Mouse (Mus musculus) adrenal gland, adult (tissue): Measurements from ENCODE around the gene Ptpn7.
A peak's percentile ranks its signal among the peaks of the same experiment; 100 is the strongest.

Experiments
- DNase-seq, 2 experiments: peaks; one replicate each; pipeline ENCODE4 v3.0.0; 2022 to 2023; ENCODE audit warnings: low spot score in 1 of 2; ENCODE audit not compliant: inconsistent age in 2 of 2

The Ptpn7 gene

DNA sequence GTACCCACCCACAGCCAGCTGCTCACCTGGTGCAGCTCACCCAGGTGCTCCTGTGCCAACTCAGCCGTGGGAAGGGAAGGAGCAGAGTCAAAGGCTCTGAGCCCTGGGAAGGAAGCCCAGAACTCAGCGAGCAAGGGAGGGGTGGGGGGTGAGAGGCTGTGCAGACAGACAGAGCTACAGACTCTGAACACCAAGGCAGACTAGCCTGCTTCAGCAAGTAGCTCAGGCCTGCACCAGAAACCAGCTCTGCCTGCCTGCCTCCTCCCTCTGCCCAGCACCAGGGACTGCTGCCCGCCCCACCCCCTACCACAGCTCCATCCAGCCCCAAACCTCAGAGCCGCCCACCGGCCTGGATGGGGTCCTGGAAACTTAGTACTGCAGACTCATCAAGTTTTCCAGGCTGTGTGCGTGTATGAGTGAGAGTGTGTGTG, 4.5 kb upstream of the Ptpn7 start:
- DNase-seq = no peak

DNA sequence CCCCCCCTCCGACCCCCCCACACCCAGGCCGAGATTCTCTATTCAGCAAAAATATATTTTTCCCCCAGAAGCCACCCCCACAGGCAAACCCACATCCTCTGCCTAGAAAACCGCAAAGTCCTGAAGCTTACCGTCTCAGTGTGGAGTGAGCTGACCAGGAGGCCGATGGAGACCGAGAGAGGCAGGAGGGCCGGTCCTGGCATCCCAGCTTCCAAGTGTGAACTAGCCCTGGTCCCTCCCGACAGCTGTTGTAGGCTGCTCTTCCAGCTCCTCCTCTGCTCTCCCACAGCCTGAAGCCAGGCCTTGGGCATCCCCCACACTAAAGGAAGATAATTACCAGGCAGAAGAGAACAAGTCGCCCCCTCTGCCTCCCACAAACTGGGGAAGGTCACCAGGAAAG, 3.5 kb upstream of the Ptpn7 start:
- DNase-seq = no peak

DNA sequence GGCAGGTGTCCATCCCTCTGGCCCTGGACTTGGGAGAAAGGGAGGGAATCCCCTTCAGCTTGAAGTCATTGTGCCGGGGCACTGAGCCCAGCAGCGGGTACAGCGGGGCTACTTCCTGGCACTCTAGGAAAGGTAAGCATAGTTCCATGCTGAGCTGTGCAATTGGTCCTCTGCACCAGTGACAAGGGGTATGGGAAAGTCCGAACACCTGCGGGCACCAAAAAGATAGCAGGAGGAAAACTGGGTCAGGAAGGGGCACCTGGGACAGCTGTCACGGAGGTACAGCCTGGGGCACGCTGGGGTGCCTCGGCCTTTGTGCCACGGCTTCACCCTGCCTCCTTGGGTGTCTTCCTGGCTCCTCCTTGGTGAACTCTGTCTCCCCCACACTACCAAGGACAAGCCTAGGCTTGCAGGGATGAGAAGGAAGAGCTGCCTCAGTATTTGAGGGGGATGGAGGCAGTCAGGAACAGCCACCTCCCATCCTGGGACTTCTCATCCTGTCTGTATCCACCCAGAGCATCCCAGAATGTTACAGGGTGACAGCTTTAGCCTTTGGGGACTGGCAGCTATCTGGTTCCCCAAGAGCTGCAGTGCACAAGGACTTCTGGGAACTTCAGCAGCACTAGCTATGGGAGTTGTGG, 2.8 kb upstream of the Ptpn7 start:
- no peak for DNase-seq

DNA sequence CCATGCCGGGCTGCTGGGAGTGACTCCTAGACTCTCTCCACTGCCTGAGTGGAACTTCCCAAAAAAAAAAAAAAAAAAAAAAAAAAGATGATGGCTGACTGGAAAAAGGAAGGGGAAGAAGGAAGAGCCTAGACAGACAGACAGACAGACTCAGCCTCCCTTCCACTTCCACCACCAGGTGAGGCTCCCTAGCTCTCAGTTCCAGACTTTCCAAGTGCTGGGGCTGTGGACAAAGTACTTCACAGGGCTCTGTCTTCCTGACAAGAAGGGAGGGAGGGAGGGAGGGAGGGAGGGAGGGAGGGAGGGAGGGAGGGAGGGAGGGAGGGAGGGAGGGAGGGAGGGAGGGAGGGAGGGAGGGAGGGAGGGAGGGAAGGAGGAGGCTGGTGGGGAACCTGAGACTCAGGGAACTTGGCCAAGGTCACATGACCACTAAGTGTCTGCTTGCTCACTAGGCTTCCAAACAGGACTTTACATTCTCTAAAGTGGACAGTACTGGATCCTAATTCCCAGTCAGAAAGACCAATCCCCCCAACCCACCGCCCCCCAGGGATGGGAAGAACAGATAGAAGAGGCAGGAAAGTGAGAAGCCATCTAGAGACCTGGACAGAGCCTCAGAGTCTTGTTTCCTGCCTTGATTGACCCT, 2.0 kb upstream of the Ptpn7 start:
- DNase-seq = no peak

DNA sequence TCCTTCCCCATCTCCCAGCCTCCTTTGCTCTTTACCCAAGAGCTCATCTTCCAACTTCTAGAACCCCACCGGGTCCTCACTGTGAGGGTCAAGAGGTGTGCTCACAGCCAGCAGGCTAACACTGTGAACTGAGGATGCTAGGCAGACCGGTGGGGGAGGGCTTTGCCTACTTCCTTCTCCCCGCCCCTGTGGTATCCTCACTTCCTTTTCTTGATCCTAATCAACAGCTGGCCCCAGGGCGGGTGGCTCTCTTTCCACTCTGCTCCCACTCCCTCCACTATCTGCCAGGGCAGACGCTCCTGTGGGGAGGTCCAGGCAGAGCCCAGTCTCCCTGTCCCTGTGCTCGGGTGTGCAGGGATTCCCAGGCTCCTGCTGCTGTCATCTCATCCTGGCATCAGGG, 1.5 kb upstream of the Ptpn7 start:
- peak; percentile 35 to 61 for DNase-seq

DNA sequence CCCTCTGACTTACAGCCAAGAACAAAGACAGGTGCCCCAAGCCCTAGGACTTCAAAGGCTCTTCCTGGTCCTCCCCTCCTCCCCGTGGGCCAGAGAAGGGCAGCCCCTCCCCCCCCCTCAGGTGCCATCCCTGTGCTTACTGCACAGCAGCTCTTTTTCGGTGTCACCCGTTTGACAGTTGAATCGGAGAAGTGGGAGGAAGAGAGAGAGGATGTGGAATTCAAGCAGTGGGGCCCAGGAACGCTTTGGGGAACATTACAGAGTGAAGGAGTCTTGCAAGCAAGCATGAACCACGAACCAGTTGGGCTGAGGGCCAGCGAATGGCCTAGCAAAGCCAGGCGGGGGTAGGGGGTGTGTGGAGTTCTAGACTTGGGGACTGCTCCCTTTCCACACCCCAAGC, 940 bp upstream of the Ptpn7 start:
- DNase-seq = no peak

DNA sequence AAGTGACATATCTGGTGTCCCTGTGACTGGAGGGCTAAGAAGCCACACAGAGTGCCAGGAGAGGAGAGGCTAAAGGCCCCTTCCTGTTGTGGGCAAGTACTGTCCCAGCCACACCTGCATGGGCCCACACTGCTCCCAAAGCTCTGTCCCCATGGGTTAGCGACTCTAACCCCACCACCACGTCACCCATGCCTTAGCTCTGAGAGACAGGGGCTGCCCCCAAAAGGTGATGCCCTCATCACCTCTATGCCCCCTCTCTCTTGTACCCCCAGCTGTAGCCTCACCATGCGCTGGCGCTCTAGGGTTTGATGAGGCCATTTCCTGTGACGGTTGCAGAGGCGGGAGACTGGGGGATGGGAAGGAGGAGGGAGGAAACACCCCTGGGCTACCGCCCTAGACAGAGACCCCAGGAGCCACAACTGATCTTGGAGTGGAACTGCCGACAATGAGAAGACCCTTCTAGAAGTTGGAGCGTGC, 431 bp downstream of the Ptpn7 start:
- DNase-seq = no peak

DNA sequence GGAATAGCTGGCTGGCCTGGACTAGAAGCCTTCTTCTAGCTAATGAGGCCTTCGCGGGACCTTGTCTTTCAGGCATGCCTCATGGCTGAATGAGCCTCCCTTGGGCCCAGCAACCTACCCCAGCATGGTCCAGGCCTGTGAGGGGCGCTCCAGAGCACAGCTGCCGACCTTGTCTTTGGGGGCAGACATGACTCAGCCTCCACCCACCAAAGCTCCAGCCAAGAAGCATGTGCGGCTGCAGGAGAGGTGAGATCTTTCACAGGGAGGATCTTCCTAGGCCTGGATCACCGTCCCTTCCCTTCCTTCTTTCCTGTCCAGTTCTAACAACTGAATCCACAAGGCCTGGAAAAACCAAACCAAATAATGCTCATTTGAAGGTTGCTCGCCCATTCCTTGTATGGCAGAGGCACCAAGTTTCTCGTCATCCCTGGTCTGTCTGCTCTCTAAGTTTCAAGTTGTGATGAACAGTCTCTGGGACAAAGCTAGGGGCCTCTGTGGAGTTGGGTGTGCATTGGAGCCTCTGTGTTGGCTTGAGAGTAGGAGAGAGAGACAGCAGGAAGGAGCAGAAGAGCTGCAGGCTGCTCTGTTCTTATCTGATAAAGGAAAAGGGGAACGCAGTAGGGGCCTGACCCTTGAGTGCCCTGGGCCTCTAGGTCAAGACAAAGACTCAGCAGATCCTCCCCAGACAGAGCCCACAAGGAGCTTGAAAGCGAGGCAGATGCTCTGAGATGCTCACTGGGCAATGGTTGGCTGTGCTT, 1.4 kb downstream of the Ptpn7 start:
- DNase-seq = no peak

DNA sequence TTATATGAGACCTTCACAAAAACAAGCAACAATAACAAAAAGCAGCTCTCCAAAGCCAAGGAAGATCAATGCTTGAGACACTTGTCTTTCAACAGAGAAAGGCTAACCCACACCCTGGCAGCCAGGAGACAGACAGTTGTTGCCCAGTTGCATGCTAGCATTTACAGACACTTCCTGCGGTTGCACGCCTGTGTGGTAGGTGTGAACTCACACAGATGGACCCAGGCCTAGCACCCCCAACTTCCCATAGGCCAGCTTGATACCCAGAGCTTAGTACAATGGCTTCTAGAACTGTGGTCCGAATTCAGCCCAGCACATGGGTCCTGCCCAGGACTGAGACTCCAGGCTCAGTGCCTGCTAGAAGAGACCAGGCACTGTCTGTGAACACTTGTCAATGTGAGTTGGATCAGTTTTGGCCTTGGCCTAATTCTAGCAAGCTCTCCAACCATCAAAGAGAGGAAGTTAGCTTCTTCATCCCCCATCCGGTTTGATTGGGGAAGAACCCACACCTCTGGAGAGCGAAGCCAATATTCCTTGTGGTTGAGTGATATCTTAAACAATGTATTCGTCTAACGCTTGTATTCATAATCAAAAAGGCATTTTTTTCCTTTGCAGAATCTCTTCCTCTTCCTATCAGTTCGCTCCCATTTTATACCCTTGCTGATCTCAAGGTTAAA, 2.7 kb downstream of the Ptpn7 start:
- DNase-seq = peak in 1 of 2 experiments; percentile 50

DNA sequence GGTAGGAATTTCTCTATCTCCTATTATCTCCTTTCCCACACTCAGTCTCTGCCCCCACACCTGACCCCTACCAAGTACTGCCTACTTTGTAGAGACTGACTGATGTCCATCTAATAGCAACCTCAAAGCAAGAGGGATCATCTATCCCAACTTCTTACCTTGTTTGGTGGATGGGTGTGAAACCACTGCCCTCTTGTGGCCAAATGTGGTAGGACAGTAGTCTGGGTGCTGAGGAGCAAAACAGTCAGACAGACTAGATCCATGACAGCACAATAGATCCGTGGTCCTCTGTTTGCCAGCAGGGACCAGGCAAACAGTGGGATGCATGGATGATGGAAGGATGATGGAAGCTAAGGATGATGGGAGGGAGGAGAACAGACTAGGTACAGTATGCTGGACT, 4.0 kb downstream of the Ptpn7 start:
- DNase-seq = peak; percentile 62 to 88

DNA sequence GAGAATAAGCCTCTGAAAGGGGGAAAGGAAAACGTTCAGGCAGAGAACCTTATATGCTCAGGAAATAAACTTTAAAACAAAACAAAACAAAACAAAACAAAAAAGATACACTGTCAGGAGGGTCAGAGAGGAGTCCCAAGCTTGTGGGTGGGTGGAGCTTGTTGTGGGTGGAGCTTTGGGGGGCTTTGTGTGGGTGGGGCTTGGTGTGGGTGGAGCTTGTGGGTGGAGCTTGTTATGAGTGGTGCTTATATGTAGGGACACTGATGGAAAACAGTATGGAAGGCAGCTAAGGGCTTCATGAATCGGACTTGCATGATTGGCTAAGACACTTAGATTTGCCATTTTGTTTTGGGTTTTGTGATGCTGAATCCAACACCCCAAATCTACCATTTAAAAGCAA, 7.4 kb downstream of the Ptpn7 start:
- no peak for DNase-seq

DNA sequence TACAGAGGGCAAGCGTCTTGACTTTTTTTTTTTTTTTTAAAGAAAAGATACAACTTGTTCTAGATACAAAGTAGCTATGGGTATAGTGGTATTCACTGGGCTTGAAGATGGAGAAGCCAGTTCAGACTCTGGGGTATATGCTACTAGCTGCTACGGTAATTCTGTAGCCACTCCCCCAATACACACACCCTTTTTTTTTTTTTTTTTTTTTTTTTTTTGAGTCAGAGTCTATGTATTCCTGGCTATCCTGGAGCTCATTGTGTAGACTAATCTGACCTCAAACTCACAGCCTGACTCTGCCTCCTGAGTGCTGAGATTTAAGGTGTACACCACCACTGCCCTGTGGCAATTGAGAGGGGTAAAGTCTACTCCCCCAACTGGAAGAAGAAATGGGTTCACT, 10.0 kb downstream of the Ptpn7 start:
- no peak for DNase-seq

DNA sequence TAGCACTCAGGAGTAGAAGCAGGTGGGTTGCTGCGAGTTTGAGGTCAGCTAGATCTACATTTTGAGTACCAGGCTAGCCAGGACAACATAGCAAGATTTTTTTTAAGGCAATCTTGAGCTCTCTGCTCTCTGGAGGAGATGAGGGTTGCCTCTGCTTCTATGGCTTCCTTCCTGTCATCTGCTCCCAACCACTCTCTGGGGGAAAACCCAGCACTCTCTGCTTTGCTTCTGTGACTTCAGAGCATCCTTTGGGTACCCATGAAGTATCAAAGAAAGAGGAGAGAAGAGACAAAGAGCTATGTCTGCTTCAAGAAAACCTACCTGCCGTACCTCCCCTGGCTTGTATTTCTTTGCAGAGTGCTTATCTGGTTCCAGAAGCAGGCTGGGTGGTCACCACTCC, 11.4 kb downstream of the Ptpn7 start:
- no peak for DNase-seq

DNA sequence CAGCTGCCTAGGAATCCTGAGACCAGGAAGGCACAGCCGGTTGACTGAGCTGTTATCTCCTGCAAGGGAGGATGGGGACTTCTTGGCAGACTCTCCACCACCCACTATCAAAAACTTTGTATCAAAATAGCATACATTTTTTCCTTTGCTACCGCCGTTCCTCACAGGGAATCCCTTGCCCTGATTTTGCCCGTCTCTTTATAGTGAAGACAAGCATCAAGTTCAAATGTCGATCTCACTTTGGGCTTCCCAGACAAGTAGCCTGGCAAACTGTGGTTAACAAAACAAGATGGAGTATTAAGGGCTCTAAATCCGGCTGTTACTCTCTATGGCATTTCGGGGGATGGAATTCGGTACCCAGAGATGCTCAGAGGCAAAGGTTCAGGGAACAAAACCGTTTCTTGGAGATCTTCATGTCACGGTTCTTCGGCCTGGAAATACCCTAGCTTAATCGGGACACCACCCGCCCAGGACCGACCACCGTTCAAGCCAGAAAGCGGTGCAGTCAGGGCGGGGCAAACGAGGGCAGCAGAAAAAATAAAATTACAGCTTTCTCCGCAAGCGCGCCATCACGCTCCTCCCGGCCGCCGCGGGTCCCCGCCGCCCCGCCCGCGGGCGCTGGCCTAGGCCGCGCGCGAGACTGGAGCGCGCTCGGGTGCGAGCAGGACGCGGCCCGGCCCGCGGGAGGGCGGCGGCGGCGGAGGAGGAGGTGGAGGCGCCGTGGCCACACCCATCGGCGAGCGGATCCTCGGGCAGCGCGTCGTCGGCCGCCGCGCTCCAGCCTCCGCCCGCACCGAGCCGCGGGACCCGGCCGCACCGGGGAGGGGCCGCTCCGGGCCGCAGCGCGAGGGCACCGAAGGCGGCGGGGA, 13.8 kb downstream of the Ptpn7 start, which contains the start of gene Arl8a:
Gene Arl8a, plus strand, starts transcription at position 748 of the 869 bp plus-strand sequence.
- peak; percentile 92 to 94 for DNase-seq

DNA sequence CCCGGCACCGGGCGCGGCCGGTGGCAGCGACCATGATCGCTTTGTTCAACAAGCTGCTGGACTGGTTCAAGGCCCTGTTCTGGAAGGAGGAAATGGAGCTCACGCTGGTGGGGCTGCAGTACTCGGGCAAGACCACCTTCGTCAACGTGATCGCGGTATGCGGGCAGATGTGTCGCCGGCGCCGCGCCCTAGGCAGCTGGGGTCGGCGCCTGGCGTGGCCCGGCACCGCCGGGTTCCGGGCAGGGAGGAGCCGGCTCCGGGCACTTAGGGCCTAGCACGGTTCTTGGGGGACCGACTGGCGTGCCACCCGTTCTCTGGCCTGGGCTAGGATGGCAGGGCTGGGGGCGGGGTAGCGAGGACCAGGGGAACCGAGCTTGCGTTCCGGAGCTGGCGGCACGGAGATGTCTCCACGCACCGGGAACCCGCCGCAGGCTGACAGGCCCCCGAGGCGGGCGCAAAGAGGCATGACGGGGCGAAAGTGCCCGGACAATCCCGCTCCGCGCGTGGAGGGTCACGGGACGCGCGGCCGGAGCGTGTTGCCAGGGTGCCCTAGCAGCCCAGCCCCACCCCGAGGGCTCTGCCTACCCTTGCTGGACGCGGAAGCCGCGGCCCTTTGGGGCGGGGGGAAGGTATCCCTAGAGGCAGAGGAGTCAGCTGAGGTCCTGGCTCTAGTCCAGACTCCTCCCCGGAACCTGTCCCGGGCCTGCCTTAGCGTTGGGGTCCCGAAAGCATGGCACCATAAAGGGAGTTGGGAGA, 14.6 kb downstream of the Ptpn7 start:
- DNase-seq = peak; percentile 93 to 96

DNA sequence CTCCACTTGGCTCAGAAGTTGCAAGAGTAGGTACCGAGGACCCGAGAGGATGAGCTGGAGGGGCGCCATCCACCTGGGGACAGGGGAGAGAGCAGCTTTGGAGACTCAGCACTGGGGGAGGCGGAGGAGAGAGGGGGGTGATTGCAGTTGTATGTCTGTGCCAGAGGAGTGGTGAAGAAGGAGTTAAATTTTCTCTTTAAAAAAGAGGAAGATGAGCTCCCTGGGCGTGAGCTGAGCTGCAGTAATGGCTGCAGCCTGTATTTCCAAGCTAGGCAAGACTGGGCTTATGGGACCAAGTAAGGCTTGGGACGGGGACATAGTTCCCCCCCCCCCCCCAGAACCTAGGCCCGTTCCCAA, 15.2 kb downstream of the Ptpn7 start:
- DNase-seq = no peak

DNA sequence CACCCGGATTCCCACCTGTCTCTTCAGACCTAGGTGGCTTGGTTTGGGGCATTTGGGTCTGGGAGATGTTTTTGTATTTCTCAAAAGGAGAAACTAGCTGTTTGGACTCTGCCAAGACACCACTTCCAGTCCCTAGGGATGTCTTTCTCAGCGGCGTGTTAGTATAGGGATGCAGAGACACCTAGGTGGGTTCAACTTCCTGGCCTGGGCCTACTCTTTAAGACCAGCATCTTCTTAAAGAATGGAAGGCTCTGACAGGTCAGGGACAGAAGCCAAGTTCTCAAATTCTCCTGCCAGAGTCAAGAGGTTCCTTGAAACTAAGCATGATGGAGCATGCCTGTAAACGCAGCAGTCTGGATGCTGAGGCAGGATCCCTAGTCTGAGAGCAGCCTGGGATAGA, 16.0 kb downstream of the Ptpn7 start:
- no peak for DNase-seq

DNA sequence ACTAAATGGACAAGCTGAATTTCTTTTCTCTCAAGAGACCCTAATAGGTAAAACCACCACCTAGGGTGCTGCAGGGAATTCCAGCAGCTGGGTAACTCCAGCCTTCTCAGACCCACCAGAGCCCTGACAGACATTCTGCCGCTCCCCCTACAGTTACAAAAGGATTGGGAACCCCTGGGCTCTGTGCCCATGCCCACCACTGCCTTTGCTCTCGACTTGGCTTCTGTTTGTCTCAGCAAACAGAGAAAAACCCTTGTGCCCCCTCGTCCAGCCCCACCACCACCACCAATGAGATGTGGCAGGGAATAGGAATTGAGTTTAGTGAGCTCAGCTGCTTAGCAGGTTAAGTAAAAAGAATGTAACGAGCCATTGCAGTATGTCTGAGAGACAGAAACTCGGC, 16.5 kb downstream of the Ptpn7 start:
- DNase-seq = no peak

DNA sequence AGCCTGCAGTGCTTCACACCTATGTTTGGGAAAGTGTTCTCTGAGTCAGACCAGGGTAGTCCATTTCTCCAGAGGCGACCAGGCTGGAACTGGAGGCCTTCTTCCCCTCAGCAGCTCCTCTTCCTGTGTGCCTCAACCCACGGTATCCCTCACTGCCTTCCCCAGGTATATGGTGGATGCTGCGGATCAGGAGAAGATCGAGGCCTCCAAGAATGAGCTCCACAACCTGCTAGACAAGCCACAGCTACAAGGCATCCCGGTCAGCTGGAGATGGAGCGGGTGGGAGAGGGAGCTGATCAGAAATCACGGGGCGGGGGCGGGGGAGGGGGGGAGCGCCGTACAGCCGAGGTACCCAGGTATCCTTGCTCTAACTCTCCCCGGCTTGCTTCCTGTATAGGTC, 21.5 kb downstream of the Ptpn7 start:
- DNase-seq = peak in 1 of 2 experiments; percentile 35

DNA sequence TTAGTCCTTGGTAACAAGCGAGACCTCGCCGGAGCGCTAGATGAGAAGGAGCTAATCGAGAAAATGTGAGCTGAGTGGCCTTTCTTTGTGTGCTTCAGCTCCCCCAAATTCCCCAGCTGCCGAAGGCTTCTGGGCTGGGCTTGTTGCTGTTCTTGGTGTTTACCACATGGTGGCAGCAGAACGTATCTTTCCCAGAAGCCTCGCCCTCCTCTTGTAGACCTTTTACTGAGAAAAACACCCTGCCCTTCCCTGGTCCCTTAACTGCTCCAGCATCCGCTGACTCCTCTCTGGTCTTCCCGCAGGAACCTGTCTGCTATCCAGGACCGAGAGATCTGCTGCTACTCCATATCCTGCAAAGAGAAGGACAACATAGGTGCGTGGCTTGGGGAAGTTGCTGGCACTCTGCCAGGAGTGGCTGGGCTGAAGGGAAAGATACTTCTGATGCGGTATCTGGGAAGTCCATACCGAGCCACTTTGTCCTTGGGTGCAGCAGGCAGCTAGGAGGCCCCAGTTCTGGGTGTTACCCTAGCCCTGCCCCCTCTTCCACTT, 22.0 kb downstream of the Ptpn7 start:
- peak; percentile 78 to 94 for DNase-seq
